Mouse (Mus musculus) thymus, postnatal 0 days (tissue): ENCODE measurements around the gene Krtap1-5. TPM values are rescaled to one million over a fixed set of nuclear protein-coding genes. Genes with fewer than 3 reads are reported as not detected.
"Not testable (repeated sequence)": the region's sequence is repeated elsewhere in the genome, so short reads cannot be mapped to it uniquely, and the experiment has no call there.

Source experiments
- DNase-seq: peaks from one replicate; pipeline ENCODE4 v3.0.0-alpha.2; 2015; ENCODE audit warnings: low spot score
- polyA plus RNA-seq: library from polyadenylated mRNA; unstranded; fragments of >200 nt; fragmentation: Nextera tagmentation; extraction: Ambion mirVana; gene quantifications from 2 replicates; pipeline ENCODE4 v1.2.1, GENCODE M21; 2015

The Krtap1-5 gene
- not detected in 2 replicates for polyA plus RNA-seq

- no peak for DNase-seq
These were observed at the start of gene Krtap1-5 for GRCm38 (mm10) chr11:99580636-99581035. Krtap1-5 (minus strand) TSS chr11:99581016.

DNA sequence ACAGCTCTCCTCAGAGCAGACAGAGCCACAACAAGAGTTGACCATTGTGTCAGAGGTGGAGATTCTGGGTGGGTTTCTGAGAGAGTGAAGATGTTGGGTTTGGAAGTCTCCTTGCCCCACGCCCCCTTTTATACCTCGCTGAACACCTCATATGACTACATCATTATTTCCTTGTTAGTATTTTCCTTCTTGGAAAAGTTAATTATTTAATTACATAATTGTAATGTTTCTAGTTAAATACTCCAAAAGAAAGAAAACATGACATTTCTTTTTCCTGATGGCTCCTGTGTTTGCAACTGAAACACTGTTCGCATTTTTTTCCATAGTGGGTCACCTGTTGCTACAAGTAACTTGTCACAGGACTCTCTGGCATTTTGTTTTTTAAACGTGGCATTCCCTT, 47.3 kb upstream of the Krtap1-5 start, which contains the start of gene Krtap4-1:
Krtap4-1 (minus strand) TSS at position 101 of the 400 bp plus-strand sequence.
- DNase-seq = no peak

DNA sequence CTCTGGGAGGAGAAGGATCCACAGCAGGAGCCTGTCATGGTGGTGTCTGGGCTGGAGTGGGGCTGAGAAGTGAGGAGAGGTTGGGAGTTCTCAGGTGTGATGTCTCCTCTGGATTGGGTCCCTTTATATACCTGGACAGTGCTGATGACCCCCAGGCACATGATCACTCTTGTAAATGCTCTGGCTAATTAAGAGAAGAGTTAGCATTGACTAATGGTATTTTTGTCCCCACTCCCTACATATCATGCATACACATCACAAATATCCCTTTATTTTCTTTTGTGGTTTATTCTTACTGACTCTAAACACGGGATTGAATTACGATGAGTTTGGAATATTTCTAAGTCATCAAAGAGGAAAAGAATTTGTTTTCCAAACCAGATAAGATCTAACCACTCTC, 39.5 kb upstream of the Krtap1-5 start, which contains the start of gene Gm11562:
Gm11562 (minus strand) TSS at position 101 of the 400 bp plus-strand sequence.
- DNase-seq = no peak

DNA sequence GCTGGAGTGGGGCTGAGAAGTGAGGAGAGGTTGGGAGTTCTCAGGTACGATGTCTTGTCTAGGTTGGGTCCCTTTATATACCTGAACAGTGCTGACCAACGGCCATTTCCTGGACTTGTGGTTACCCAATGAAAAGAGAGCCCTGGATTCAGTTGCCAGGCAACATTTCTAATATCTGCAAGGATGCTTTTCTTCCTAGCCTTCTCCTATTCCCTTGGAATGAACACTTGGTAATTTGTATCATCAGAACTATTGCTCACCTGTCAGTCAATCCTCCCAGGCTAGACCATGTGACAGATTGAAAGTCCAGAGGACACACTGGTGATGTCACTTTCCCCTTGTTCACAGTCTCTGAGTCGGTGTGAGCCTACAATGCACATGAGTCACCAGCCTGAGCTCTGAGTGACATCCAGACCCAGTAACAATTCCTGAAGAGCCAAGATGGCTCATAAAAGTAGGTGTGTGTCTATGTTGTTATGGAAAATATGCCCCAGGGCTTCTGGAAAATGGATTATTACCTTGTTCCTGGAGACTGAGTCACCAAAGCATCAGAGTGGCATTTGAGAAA, 34.1 kb upstream of the Krtap1-5 start, which contains the start of gene Krtap2-4:
Krtap2-4 (minus strand) TSS at position 51 of the 568 bp plus-strand sequence.
- DNase-seq = no peak

DNA sequence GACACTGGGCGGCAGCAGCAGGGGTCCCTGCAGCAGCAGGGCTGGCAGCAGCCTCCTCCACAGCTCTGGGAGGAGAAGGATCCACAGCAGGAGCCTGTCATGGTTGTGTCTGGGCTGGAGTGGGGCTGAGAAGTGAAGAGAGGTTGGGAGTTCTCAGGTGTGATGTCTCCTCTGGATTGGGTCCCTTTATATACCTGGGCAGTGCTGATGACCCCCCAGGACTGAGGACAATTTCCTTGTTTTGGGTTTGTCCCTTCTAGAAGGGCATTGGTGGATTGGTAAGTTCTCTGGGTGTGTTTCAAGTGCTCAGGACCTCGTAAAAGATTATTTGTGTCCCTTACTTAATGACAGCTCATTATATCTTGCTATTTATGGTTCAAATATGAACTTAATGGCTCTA, 29.3 kb upstream of the Krtap1-5 start, which contains the start of gene Gm11937:
Gm11937 (minus strand) TSS at position 101 of the 400 bp plus-strand sequence.
- not testable (repeated sequence) for DNase-seq

GRCm38 (mm10) chr11:99609126-99609525, 28.3 kb upstream of the Krtap1-5 start:
- no peak for DNase-seq

- DNase-seq = not testable (repeated sequence)
These were observed 22.4 kb upstream of the Krtap1-5 start, which contains the start of gene Gm11938 for GRCm38 (mm10) chr11:99603208-99603607. Gm11938 (minus strand) TSS chr11:99603308.

DNA sequence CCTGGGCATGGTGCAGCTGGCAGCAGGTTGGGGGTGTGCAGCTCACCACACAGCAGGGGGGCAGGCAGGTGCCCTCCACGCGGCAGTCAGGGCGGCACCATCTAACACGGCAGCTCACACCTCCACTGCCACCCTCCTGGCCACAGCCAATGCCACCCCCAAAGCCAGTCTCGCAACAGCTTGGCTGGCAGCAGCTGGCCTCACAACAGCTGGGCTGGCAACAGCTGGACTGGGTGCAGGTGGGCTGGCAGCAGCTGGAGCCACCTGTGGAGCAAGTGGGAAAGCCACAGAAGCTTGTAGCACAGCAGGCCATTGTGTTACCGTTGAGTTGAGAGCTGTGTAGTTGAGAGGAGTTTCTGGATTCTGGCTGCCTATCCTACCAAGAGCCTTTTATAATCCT, 16.9 kb upstream of the Krtap1-5 start, which contains the start of gene Krtap9-3:
Krtap9-3 (minus strand) TSS at position 364 of the 400 bp plus-strand sequence.
- not testable (repeated sequence) for DNase-seq

DNA sequence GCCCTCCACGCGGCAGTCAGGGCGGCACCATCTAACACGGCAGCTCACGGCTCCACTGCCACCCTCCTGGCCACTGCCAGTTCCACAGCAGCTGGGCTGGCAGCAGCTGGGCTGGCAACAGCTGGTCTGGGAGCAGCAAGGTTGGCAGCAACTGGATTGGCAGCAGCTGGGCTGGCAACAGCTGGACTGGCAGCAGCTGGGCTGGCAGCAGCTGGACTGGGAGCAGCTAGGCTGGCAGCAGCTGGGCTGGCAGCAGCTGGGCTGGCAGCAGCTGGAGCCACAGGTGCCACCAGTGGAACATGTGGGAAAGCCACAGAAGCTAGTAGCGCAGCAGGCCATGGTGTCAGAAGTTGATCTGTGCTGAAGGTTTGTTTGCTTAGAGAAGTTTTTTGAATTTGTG, 10.2 kb upstream of the Krtap1-5 start, which contains the start of gene Krtap1-3:
Krtap1-3 (minus strand) TSS at position 359 of the 400 bp plus-strand sequence.
- DNase-seq = no peak

DNA sequence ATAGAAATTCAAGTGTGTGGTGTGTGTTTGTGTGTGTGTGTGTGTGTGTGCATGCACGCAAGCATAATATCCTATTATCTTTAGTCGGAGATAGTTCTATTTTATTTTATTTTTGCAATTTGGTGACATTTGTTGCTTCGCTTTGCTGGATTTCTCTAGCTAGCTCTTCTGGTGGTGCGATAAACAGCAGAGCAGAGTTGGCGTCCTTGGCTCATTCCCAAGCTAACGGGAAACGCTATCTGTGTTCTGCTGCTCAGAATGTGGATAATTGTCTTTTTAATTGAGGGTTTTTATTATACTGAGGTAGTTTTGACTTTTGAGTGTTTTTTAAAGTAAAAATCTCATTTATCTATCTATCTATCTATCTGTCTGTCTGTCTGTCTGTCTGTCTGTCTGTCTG, 4.3 kb upstream of the Krtap1-5 start:
- DNase-seq = no peak

DNA sequence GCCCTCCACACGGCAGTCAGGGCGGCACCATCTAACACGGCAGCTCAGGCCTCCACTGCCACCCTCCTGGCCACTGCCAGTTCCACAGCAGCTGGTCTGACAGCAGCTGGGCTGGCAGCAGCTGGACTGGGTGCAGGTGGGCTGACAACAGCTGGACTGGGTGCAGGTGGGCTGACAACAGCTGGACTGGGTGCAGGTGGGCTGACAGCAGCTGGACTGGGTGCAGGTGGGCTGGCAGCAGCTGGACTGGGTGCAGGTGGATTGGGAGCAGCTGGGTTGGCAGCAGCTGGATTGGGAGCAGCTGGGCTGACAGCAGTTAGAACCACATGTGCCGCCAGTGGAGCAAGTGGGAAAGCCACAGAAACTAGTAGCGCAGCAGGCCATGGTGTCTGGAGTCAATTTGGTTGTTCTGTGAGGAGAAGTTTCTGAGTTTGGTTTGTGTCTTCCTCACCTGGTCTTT, 2.5 kb upstream of the Krtap1-5 start, which contains the start of gene Krtap1-4:
Krtap1-4 (minus strand) TSS at position 410 of the 460 bp plus-strand sequence.
- no peak for DNase-seq

DNA sequence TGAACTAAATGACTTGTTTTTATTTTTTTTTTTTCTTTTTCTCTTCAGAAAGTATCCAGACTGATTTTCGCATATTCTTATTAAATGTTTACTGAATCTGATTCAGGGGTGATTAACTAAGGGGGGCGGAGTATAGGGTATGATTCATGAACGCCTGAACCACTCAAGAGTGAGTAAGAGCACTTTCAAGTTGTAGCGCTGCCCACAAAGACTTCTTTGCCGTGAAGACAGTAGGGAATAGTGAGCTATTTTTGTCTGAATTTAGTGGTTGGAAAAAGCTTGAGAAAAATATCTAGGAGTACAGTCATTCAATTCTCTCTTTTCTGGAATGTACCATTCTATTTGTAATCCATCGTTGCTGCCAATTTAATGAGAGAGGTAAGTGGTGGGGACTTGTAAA, 748 bp upstream of the Krtap1-5 start:
- no peak for DNase-seq

DNA sequence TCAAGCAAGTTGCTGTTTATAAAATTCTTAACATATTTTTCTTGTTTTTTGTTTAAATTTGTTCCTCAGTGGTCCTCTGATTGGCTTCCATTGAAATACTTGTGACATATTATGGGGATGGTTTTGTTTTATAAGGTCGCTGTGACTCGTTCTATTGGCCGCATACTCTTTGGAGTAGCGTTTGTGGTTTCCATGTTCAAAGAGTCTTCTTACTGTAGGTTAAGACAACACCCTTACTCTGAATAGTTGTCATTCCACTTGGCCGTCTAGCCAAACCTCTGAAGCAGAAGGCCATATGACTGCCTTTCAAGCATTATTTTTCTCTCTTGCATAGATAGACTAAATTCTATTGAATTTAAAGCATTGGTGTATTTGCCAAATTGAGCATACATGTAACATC, 235 bp upstream of the Krtap1-5 start:
- DNase-seq = no peak

DNA sequence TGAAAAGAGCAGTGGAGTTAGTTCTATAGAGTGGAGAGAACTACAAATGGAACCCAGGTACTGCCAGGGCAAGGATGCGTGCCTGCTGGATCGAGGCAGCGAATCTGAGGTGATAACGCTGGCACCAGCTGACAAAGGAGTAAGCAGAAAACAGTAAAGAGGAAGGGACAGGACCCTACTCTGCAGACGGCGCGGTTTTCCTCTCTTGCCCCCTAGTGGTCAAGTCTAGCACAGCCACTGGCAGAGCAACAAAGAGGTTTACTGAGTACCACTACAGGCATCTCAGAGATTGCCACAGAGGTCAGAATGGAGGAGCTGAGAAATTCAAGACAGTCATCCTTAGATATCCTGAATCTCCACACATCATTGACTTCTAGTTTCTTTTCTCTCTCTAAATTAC, 6.7 kb downstream of the Krtap1-5 start:
- DNase-seq = peak; percentile 59

- DNase-seq = no peak
These were observed 7.7 kb downstream of the Krtap1-5 start for GRCm38 (mm10) chr11:99573164-99573563.

GRCm38 (mm10) chr11:99566530-99566929, 14.3 kb downstream of the Krtap1-5 start, which contains the start of gene Krtap3-1:
Krtap3-1 (minus strand) TSS chr11:99566630.
- no peak for DNase-seq

DNA sequence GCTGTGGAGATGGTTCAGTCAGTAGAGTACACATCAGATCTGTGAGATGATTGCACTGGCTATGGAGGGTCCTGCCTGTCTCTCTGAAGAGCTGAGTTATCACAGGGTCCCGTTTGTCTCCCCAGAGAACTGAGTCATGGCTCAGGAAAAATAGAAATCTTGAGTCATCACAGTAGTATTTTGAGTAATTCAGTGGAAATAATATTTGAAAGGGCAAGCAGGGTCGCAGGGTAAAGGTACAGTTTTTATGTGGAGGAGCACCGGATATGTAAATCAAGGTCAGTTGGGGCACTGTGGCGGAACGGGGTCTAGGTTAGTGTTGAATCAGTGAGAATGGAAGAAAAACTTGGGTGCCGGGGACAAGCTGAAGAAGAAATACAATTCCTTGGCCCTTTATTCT, 18.2 kb downstream of the Krtap1-5 start:
- no peak for DNase-seq

DNA sequence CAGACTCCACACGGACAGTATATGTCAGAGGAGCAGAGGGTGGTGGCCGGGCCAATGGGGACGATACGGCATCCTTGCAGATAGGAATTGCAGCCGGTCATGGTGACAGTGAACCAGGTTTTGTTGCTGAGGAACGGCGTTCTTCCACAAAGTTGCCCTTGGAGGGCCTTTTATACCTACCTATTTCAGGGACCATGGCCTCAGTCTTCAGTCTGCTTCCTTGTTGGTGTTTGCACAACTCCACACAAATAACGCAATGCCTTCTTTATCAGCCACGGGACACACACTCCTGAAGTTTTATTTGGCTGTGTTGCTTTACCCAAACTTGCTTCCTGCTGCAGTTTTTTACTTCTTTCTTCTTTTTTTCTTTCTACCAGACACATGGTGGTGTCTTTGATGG, 21.4 kb downstream of the Krtap1-5 start, which contains the start of gene Gm11939:
Gm11939 (minus strand) TSS at position 101 of the 400 bp plus-strand sequence.
- no peak for DNase-seq

DNA sequence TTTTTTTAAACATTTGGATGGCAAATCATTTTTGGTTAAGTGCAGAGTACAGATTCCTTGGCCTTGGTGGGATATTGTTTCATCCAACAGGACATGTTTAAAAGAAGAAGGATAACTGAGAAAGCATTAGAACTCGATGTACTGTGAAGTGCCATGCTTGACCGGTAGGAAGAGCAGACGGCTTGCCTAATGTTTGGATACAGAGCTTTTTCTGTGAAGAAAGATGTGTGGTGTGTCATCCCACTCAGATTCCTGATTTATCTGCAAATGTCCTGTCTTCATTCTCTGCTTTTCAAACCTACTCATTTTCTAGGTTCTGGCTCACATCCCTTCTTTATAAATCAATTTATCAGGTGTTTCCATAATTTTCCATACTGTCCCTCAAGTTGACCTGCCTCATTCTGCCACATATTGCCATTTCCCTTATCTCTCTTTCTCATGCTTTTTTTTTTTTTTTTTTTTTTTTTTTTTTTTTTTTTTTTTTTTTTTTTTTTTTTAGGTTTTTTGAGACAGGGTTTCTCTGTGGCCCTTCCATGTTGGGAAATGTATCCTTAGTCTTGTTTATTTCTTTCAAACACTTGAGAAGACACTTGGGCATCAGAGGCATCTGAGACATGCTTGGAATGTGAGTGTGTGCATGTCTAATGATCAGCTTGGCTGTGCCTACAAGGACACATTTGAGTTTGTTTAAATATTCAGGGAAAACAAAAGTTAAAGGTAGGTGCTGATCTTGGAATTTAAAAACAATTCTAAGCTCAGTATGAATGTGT, 22.7 kb downstream of the Krtap1-5 start:
- DNase-seq = no peak

GRCm38 (mm10) chr11:99556753-99557152, 24.1 kb downstream of the Krtap1-5 start, which contains the start of gene Krtap3-2:
Krtap3-2 (minus strand) TSS chr11:99556853.
- no peak for DNase-seq

DNA sequence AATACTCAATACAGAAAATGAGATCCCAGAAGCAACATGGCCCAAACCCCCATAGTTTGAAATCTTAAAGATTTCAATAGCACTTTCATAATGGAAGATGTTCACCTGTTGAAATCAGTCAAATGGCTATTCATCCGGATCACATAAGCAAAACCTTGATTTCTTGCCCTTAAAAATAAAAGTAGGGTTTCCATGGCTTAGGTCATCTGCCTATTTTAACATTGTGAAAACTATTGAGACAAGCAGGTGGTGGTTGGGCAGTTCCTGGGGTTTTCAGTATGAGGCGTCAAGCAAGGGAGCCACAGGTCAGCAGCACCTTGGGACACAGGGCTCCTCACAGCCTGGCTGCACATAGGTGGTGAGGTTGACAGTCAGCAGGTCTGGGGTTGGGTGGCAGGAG, 24.6 kb downstream of the Krtap1-5 start:
- no peak for DNase-seq

DNA sequence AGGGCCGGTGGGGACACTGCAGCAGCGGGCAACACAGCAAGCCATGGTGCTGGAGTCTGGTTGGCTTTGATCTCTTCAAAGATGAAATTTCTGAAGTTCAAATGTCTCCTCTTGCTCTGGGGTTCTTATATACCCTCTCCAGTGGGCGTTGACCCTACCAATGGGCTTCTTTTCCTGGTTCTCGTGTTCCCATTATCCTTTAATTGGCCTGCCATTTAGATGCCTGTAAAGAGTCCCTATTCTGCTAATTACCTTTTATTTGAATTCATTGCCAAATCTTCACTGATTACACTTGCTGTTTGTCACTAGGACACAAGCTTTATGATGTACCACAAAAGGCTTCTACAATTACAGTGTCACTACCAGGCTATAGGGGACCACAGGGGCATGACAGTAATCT, 30.1 kb downstream of the Krtap1-5 start, which contains the start of gene Krtap3-3:
Krtap3-3 (minus strand) TSS at position 101 of the 400 bp plus-strand sequence.
- DNase-seq = no peak
